Mouse (Mus musculus): ENCODE measurements around the gene Aasdh. TPM values are rescaled to one million over a fixed set of nuclear protein-coding genes. Genes with fewer than 3 reads are reported as not detected.
A peak's percentile ranks its signal among the peaks of the same experiment; 100 is the strongest.

Gene Aasdh
- total and polyA plus RNA-seq, 2 experiments from 2014 or later: 13.3 to 18.8 TPM

- no peak for ATAC-seq
- Histone ChIP-seq H3K9me3 (ENCODE audit: low read length) (no peaks in the 10 kb centered on the region), H3K9ac (no peak overlapping the region), H3K27ac (ENCODE audit: low read depth, low read length) (no peak overlapping the region), H3K4me3 (ENCODE audit: low read depth, low read length) (no peak overlapping the region), H3K4me2 (ENCODE audit: low read depth) (no peak overlapping the region), H3K36me3 (ENCODE audit: insufficient read depth) (peaks cover 44% of the 10 kb centered on the region), H3K4me1 (ENCODE audit: insufficient read depth) (no peaks in the 10 kb centered on the region), H3K27me3 (ENCODE audit: insufficient read depth, low read length) (no peaks in the 10 kb centered on the region)
- no peak for DNase-seq
- WGBS: 91% methylated on average over 1 of the region's 1 CpGs
- no peak for TF ChIP-seq CTCF (IDR thresholded peaks at IDR 0.05; ENCODE audit: low read depth)
These were observed 21.2 kb downstream of the Aasdh start for GRCm38 (mm10) chr5:76884107-76884506.

GRCm38 (mm10) chr5:76876106-76876758, 29.1 kb downstream of the Aasdh start:
- H3K9me3 ChIP-seq (ENCODE audit: low read length): no peaks in the 10 kb centered on the region
- H3K36me3 ChIP-seq (ENCODE audit: insufficient read depth): peaks cover 40% of the 10 kb centered on the region
- no peaks in the 10 kb centered on the region for H3K4me1 ChIP-seq (ENCODE audit: insufficient read depth)
- no peak overlapping the region for H3K9ac ChIP-seq
- DNase-seq: no peak
- no peak overlapping the region for H3K4me2 ChIP-seq (ENCODE audit: low read depth)
- H3K4me3 ChIP-seq (ENCODE audit: low read depth, low read length): no peak overlapping the region
- no peak for ATAC-seq
- no peaks in the 10 kb centered on the region for H3K27me3 ChIP-seq (ENCODE audit: insufficient read depth, low read length)
- WGBS: 92% methylated on average over 25 of the region's 25 CpGs
- no peak for TF ChIP-seq CTCF (IDR thresholded peaks at IDR 0.05; ENCODE audit: low read depth)
- H3K27ac ChIP-seq (ENCODE audit: low read depth, low read length): no peak overlapping the region

GRCm38 (mm10) chr5:76869553-76869952, 35.8 kb downstream of the Aasdh start:
- H3K4me2 ChIP-seq (ENCODE audit: low read depth): peak overlapping the region; percentile 37; the same call in 1 of the 2 replicates
- 50% methylated on average over 6 of the region's 6 CpGs for WGBS
- peak overlapping the region; percentile 14; the same call in 1 of the 2 replicates for H3K4me3 ChIP-seq (ENCODE audit: low read depth, low read length)

GRCm38 (mm10) chr5:76868693-76869286, 36.5 kb downstream of the Aasdh start:
- H3K36me3 ChIP-seq (ENCODE audit: insufficient read depth): peaks cover 68% of the 10 kb centered on the region
- DNase-seq (peak; percentile 42), ATAC-seq (peak; percentile 85)

More at GRCm38 (mm10) chr5:76869553-76869952, 35.8 kb downstream of the Aasdh start:
- H3K27ac ChIP-seq (ENCODE audit: low read depth, low read length): no peak overlapping the region
- H3K4me1 ChIP-seq (ENCODE audit: insufficient read depth): no peaks in the 10 kb centered on the region
- no peak for ATAC-seq
- TF ChIP-seq CTCF (IDR thresholded peaks at IDR 0.05; ENCODE audit: low read depth): no peak
- H3K27me3 ChIP-seq (ENCODE audit: insufficient read depth, low read length): no peaks in the 10 kb centered on the region
- DNase-seq: no peak
- peaks cover 74% of the 10 kb centered on the region for H3K36me3 ChIP-seq (ENCODE audit: insufficient read depth)
- H3K9me3 ChIP-seq (ENCODE audit: low read length): no peaks in the 10 kb centered on the region
- H3K9ac ChIP-seq: no peak overlapping the region

GRCm38 (mm10) chr5:76866819-76867218, 38.5 kb downstream of the Aasdh start:
- Histone ChIP-seq H3K4me3 (ENCODE audit: low read depth, low read length) (no peak overlapping the region), H3K9me3 (ENCODE audit: low read length) (no peaks in the 10 kb centered on the region), H3K27me3 (ENCODE audit: insufficient read depth, low read length) (no peaks in the 10 kb centered on the region), H3K4me2 (ENCODE audit: low read depth) (no peak overlapping the region), H3K27ac (ENCODE audit: low read depth, low read length) (no peak overlapping the region), H3K9ac (no peak overlapping the region), H3K36me3 (ENCODE audit: insufficient read depth) (peaks cover 57% of the 10 kb centered on the region), H3K4me1 (ENCODE audit: insufficient read depth) (no peaks in the 10 kb centered on the region)
- no peak for DNase-seq
- WGBS: 88% methylated on average over 8 of the region's 8 CpGs
- no peak for ATAC-seq
- no peak for TF ChIP-seq CTCF (IDR thresholded peaks at IDR 0.05; ENCODE audit: low read depth)

More at GRCm38 (mm10) chr5:76868693-76869286, 36.5 kb downstream of the Aasdh start:
- Histone ChIP-seq H3K4me2 (ENCODE audit: low read depth) (peak overlapping the region; percentile 37), H3K4me3 (ENCODE audit: low read depth, low read length) (peak overlapping the region; percentile 14), H3K27me3 (ENCODE audit: insufficient read depth, low read length) (no peaks in the 10 kb centered on the region), H3K4me1 (ENCODE audit: insufficient read depth) (no peaks in the 10 kb centered on the region), H3K9ac (no peak overlapping the region), H3K27ac (ENCODE audit: low read depth, low read length) (no peak overlapping the region), H3K9me3 (ENCODE audit: low read length) (no peaks in the 10 kb centered on the region)
- WGBS: 25% methylated on average over 16 of the region's 16 CpGs
- no peak for TF ChIP-seq CTCF (IDR thresholded peaks at IDR 0.05; ENCODE audit: low read depth)

GRCm38 (mm10) chr5:76858444-76858843, 46.9 kb downstream of the Aasdh start:
- DNase-seq: no peak
- no peak overlapping the region for H3K27ac ChIP-seq (ENCODE audit: low read depth, low read length)
- no peak for TF ChIP-seq CTCF (IDR thresholded peaks at IDR 0.05; ENCODE audit: low read depth)
- H3K4me3 ChIP-seq (ENCODE audit: low read depth, low read length): no peak overlapping the region
- ATAC-seq: no peak
- 81% methylated on average over 13 of the region's 13 CpGs for WGBS
- H3K9ac ChIP-seq: no peak overlapping the region
- H3K36me3 ChIP-seq (ENCODE audit: insufficient read depth): peaks cover 35% of the 10 kb centered on the region
- no peaks in the 10 kb centered on the region for H3K9me3 ChIP-seq (ENCODE audit: low read length)
- 0 out of 2 replicates have a peak, but pooled peaks cover 4% of the 10 kb centered on the region for H3K4me1 ChIP-seq (ENCODE audit: insufficient read depth)
- no peak overlapping the region for H3K4me2 ChIP-seq (ENCODE audit: low read depth)
- H3K27me3 ChIP-seq (ENCODE audit: insufficient read depth, low read length): no peaks in the 10 kb centered on the region
